Mouse (Mus musculus): ENCODE measurements around the gene Zdhhc9. TPM values are rescaled to one million over a fixed set of nuclear protein-coding genes. Genes with fewer than 3 reads are reported as not detected.

The Zdhhc9 gene
- polyA plus RNA-seq, 1 experiment from 2014 or later = 8.3 TPM

- Histone ChIP-seq H3K27ac (ENCODE audit: low read length) (no peak overlapping the region), H3K9me3 (ENCODE audit: control insufficient read depth, low read length) (no peaks in the 10 kb centered on the region), H3K4me3 (ENCODE audit: low read length) (no peak overlapping the region), H3K36me3 (ENCODE audit: control insufficient read depth, insufficient read depth, low read length) (no peaks in the 10 kb centered on the region), H3K9ac (ENCODE audit: low read depth, low read length) (no peak overlapping the region), H3K4me2 (ENCODE audit: low read depth, low read length) (no peak overlapping the region), H3K27me3 (replicated peaks; ENCODE audit: control insufficient read depth, insufficient read depth, low read length) (no peaks in the 10 kb centered on the region), H3K4me1 (ENCODE audit: control insufficient read depth, insufficient read depth, low read length) (no peaks in the 10 kb centered on the region)
- no peak for ATAC-seq
- WGBS = 50% methylated on average over 14 of the region's 14 CpGs
These were observed 69.1 kb downstream of the Zdhhc9 start for GRCm38 (mm10) chrX:48139368-48140285.

GRCm38 (mm10) chrX:48138539-48139275 lies 70.0 kb downstream of the Zdhhc9 start:
- H3K4me2 ChIP-seq (ENCODE audit: low read depth, low read length) = no peak overlapping the region
- H3K36me3 ChIP-seq (ENCODE audit: control insufficient read depth, insufficient read depth, low read length) = no peaks in the 10 kb centered on the region
- H3K9me3 ChIP-seq (ENCODE audit: control insufficient read depth, low read length) = no peaks in the 10 kb centered on the region
- peak; percentile 20; the same call in 1 of the 2 replicates for ATAC-seq
- WGBS = 48% methylated on average over 7 of the region's 7 CpGs
- no peaks in the 10 kb centered on the region for H3K4me1 ChIP-seq (ENCODE audit: control insufficient read depth, insufficient read depth, low read length)
- H3K4me3 ChIP-seq (ENCODE audit: low read length) = no peak overlapping the region
- no peak overlapping the region for H3K27ac ChIP-seq (ENCODE audit: low read length)
- H3K9ac ChIP-seq (ENCODE audit: low read depth, low read length) = no peak overlapping the region
- H3K27me3 ChIP-seq (replicated peaks; ENCODE audit: control insufficient read depth, insufficient read depth, low read length) = no peaks in the 10 kb centered on the region

DNA sequence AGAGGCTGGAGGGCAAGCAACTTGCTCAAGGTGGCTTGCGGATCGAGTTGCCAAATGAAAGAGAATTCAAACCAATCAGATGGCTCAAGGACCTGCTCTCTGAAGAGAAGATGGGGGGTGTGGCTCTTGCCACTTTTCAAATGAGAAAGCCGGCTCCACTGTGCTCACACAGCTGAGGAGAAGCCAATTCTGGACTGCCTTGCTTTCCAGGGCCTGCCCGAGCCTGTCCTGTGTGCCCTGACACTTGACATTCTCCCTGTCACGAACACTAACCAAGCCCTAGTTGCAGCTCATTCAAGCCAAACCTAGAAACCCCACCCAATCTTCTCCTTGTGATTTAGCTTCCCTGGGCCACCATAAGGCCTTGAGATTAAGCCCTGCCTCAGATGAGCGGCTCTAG lies 70.7 kb downstream of the Zdhhc9 start:
- H3K4me3 ChIP-seq (ENCODE audit: low read length) = no peak overlapping the region

DNA sequence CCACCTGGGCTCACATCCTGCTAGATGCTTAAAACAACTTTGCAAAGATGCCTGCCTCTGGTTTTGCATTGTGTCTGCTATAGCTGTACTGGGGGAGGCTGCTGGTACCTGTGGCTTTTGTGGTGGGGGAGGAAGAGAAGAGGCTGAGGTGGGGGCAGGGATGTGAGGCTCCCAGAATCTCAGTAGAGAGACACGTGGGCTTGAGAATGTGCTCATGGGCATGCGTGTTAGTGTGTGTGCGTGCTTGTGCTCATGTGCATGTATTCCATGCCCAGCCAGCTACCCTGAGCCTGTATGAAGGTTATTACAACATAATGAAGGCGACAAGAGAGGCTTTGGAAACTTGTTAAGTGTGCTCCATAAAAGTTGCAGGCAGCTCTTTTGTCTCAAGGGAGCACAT lies 71.7 kb downstream of the Zdhhc9 start:
- H3K9me3 ChIP-seq (ENCODE audit: control insufficient read depth, low read length) = no peaks in the 10 kb centered on the region
- H3K27ac ChIP-seq (ENCODE audit: low read length) = no peak overlapping the region
- no peaks in the 10 kb centered on the region for H3K36me3 ChIP-seq (ENCODE audit: control insufficient read depth, insufficient read depth, low read length)
- H3K9ac ChIP-seq (ENCODE audit: low read depth, low read length) = no peak overlapping the region
- no peak overlapping the region for H3K4me3 ChIP-seq (ENCODE audit: low read length)
- ATAC-seq = no peak
- WGBS = 88% methylated on average over 4 of the region's 4 CpGs
- no peak overlapping the region for H3K4me2 ChIP-seq (ENCODE audit: low read depth, low read length)
- H3K4me1 ChIP-seq (ENCODE audit: control insufficient read depth, insufficient read depth, low read length) = no peaks in the 10 kb centered on the region
- H3K27me3 ChIP-seq (replicated peaks; ENCODE audit: control insufficient read depth, insufficient read depth, low read length) = no peaks in the 10 kb centered on the region

More for the DNA sequence above, 70.7 kb downstream of the Zdhhc9 start:
- no peak overlapping the region for H3K9ac ChIP-seq (ENCODE audit: low read depth, low read length)
- no peaks in the 10 kb centered on the region for H3K36me3 ChIP-seq (ENCODE audit: control insufficient read depth, insufficient read depth, low read length)
- no peaks in the 10 kb centered on the region for H3K9me3 ChIP-seq (ENCODE audit: control insufficient read depth, low read length)
- WGBS = 72% methylated on average over 6 of the region's 6 CpGs
- no peaks in the 10 kb centered on the region for H3K4me1 ChIP-seq (ENCODE audit: control insufficient read depth, insufficient read depth, low read length)
- ATAC-seq = no peak
- no peak overlapping the region for H3K4me2 ChIP-seq (ENCODE audit: low read depth, low read length)
- H3K27ac ChIP-seq (ENCODE audit: low read length) = no peak overlapping the region
- no peaks in the 10 kb centered on the region for H3K27me3 ChIP-seq (replicated peaks; ENCODE audit: control insufficient read depth, insufficient read depth, low read length)

- H3K27ac ChIP-seq (ENCODE audit: low read length) = no peak overlapping the region
- no peak for ATAC-seq
- no peak overlapping the region for H3K4me2 ChIP-seq (ENCODE audit: low read depth, low read length)
- H3K4me1 ChIP-seq (ENCODE audit: control insufficient read depth, insufficient read depth, low read length) = 0 out of 2 replicates have a peak, but pooled peaks cover 2% of the 10 kb centered on the region
- no peak overlapping the region for H3K4me3 ChIP-seq (ENCODE audit: low read length)
- no peaks in the 10 kb centered on the region for H3K36me3 ChIP-seq (ENCODE audit: control insufficient read depth, insufficient read depth, low read length)
- no peak overlapping the region for H3K9ac ChIP-seq (ENCODE audit: low read depth, low read length)
- no peaks in the 10 kb centered on the region for H3K9me3 ChIP-seq (ENCODE audit: control insufficient read depth, low read length)
- no peaks in the 10 kb centered on the region for H3K27me3 ChIP-seq (replicated peaks; ENCODE audit: control insufficient read depth, insufficient read depth, low read length)
- 77% methylated on average over 1 of the region's 1 CpGs for WGBS
These were observed 79.5 kb downstream of the Zdhhc9 start for GRCm38 (mm10) chrX:48129167-48129566.

- H3K27me3 ChIP-seq (replicated peaks; ENCODE audit: control insufficient read depth, insufficient read depth, low read length) = no peaks in the 10 kb centered on the region
- H3K4me1 ChIP-seq (ENCODE audit: control insufficient read depth, insufficient read depth, low read length) = 0 out of 2 replicates have a peak, but pooled peaks cover 2% of the 10 kb centered on the region
- ATAC-seq = no peak
- no peak overlapping the region for H3K4me2 ChIP-seq (ENCODE audit: low read depth, low read length)
- no peaks in the 10 kb centered on the region for H3K9me3 ChIP-seq (ENCODE audit: control insufficient read depth, low read length)
- H3K27ac ChIP-seq (ENCODE audit: low read length) = no peak overlapping the region
- 70% methylated on average over 6 of the region's 6 CpGs for WGBS
- H3K9ac ChIP-seq (ENCODE audit: low read depth, low read length) = no peak overlapping the region
- no peak overlapping the region for H3K4me3 ChIP-seq (ENCODE audit: low read length)
- no peaks in the 10 kb centered on the region for H3K36me3 ChIP-seq (ENCODE audit: control insufficient read depth, insufficient read depth, low read length)
These were observed 81.0 kb downstream of the Zdhhc9 start for GRCm38 (mm10) chrX:48127502-48128218.

DNA sequence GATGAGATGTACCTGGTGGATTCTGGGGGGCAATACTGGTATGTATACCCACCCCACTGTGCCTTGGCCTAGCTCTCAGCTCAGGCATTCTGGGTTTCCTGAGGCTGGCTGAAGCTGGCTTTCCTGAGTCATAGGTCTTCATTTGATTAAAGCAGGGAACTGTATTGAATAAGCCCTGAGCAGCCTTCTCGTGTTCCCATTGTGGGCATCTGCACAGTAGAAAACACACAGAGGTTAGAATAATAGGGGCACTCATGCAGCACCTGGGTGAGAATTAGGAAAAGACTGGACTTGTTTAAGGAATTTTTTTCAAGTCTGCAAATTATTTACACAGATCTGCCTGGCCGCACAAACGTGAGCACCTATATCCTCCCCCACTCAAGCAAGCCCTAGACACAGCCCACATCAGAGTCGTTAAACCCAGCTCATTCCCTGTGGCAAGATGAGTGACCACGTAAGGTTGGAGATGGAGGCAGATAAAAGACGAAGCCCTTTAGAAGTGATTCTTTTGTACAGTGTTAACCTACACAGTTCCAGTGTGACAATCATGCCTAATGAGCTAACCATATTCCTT lies 81.7 kb downstream of the Zdhhc9 start:
- no peak overlapping the region for H3K9ac ChIP-seq (ENCODE audit: low read depth, low read length)
- H3K4me3 ChIP-seq (ENCODE audit: low read length) = no peak overlapping the region
- no peak for ATAC-seq
- no peak overlapping the region for H3K27ac ChIP-seq (ENCODE audit: low read length)
- no peaks in the 10 kb centered on the region for H3K36me3 ChIP-seq (ENCODE audit: control insufficient read depth, insufficient read depth, low read length)
- H3K4me2 ChIP-seq (ENCODE audit: low read depth, low read length) = no peak overlapping the region
- 0 out of 2 replicates have a peak, but pooled peaks cover 2% of the 10 kb centered on the region for H3K4me1 ChIP-seq (ENCODE audit: control insufficient read depth, insufficient read depth, low read length)
- H3K27me3 ChIP-seq (replicated peaks; ENCODE audit: control insufficient read depth, insufficient read depth, low read length) = no peaks in the 10 kb centered on the region
- H3K9me3 ChIP-seq (ENCODE audit: control insufficient read depth, low read length) = no peaks in the 10 kb centered on the region
- 72% methylated on average over 6 of the region's 6 CpGs for WGBS

GRCm38 (mm10) chrX:48124132-48125071 lies 84.3 kb downstream of the Zdhhc9 start:
- H3K9ac ChIP-seq (ENCODE audit: low read depth, low read length) = no peak overlapping the region
- ATAC-seq = peak; percentile 67; the same call in 1 of the 2 replicates

More at GRCm38 (mm10) chrX:48124132-48125071, 84.3 kb downstream of the Zdhhc9 start:
- Histone ChIP-seq H3K4me1 (ENCODE audit: control insufficient read depth, insufficient read depth, low read length) (0 out of 2 replicates have a peak, but pooled peaks cover 2% of the 10 kb centered on the region), H3K9me3 (ENCODE audit: control insufficient read depth, low read length) (no peaks in the 10 kb centered on the region), H3K36me3 (ENCODE audit: control insufficient read depth, insufficient read depth, low read length) (no peaks in the 10 kb centered on the region), H3K27me3 (replicated peaks; ENCODE audit: control insufficient read depth, insufficient read depth, low read length) (no peaks in the 10 kb centered on the region), H3K4me2 (ENCODE audit: low read depth, low read length) (peak overlapping the region; percentile 16; the same call in 1 of the 2 replicates), H3K27ac (ENCODE audit: low read length) (no peak overlapping the region), H3K4me3 (ENCODE audit: low read length) (no peak overlapping the region)
- WGBS = 27% methylated on average over 17 of the region's 17 CpGs

Measured in intestine, embryonic 16.5 days (tissue).